Mouse (Mus musculus): ENCODE data around the gene Melk. TPM values are rescaled to one million over a fixed set of nuclear protein-coding genes. Genes with fewer than 3 reads are reported as not detected.

The Melk gene
- total RNA-seq, 2 experiments from 2014 or later: 5.2 to 5.4 TPM

- intact Hi-C loops (cut with DNase I): no loop called here
- no peak for DNase-seq
These were observed 26.0 kb downstream of the Melk start for GRCm38 (mm10) chr4:44326721-44327120.

GRCm38 (mm10) chr4:44327976-44328375 lies 27.3 kb downstream of the Melk start:
- no peak for DNase-seq
- intact Hi-C loops (cut with DNase I): no loop called here

DNA sequence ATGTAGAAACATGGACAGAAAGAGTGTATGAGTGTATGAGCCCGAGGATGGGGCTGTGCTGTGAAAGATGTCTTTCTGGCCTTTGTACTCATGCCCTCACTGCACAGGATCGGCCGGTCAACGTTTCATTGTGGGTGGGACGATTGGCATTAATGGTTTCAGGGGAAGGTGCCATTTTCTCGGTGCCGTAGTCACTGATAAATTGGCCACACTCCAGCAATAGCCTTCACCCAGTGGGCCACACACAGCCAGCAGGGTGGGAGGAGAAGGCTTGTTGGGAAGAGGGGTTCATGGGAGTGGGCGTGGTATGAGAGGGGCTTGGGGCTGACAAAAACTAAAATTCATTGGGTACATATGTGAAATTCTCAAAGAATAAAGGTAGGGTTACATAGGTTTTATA lies 34.3 kb downstream of the Melk start:
- intact Hi-C loops (cut with DNase I): no loop called here
- no peak for DNase-seq

DNA sequence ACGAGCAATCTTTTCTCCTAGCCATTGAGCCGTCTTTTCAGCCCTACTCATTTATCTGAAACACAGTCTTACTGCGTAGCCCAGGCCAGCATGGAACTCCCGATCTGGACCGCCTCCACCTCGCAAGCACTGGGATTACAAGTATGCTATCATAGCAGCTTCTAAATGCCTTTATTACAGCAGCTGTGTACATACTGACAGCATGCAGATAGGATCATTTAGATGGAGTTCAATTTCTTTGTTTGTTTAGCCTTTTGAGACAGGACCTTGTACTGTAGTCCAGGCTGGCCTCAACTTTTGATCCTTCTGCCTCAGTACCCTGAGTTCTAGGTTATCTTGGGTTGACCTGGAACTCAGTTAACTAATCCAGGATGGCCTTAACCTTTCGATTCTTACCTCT lies 61.0 kb downstream of the Melk start:
- intact Hi-C loops (cut with DNase I): no loop called here
- DNase-seq: no peak

GRCm38 (mm10) chr4:44363434-44364013 lies 62.8 kb downstream of the Melk start:
- DNase-seq: peak; percentile 6 to 14
- intact Hi-C loops (cut with DNase I): no loop called here

GRCm38 (mm10) chr4:44392231-44393216 lies 91.8 kb downstream of the Melk start:
- DNase-seq: no peak
- intact Hi-C loops (cut with DNase I): no loop called here

- intact Hi-C loops (cut with DNase I): no loop called here
- peak in 1 of 2 experiments; percentile 17 for DNase-seq
These were observed 101.9 kb downstream of the Melk start for GRCm38 (mm10) chr4:44402607-44403006.

- no peak for DNase-seq
- intact Hi-C loops (cut with DNase I): no loop called here
These were observed 103.8 kb downstream of the Melk start for GRCm38 (mm10) chr4:44404487-44404886.

Other genes starting within 250 kb of the Melk start
- gene Gne, start 216.7 kb upstream of the Melk start, total RNA-seq (2021): 10 to 100 TPM; 33.7 to 38.5 TPM
- gene Rnf38, start 67.1 kb upstream of the Melk start, total RNA-seq (2021): 10 to 100 TPM; 47.4 to 48.8 TPM

All from heart, postnatal 10 days (tissue).